Mouse (Mus musculus) Muller cell, postnatal 12 days (primary cell): ENCODE measurements around the gene Pole3.
"Not testable (repeated sequence)": the region's sequence is repeated elsewhere in the genome, so short reads cannot be mapped to it uniquely, and the experiment has no call there.

Experiments
- DNase-seq: peaks from one replicate; pipeline ENCODE4 v3.0.0-alpha.2; 2015; ENCODE audit errors: inconsistent ontology term

The Pole3 gene

DNA sequence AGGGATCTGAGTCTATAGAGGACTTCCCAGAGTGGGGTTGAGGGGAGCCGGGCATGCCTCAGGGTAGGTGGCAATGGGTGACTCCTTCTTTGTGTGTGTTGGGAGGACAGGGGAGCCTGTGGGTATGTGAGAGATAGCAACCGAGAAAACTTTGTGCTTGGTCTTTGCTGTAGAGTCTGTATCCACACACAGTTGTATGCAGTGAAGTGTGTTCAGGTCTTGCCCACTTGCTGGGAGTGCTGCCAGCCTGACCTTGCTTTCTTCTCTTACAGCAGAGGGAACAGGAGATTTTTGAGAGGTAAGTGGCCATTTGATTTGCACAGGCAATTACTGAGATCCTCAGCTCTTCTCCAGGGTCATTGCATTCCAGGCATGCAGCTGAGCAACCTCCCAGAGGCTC lies 37.0 kb downstream of the Pole3 start:
- no peak for DNase-seq

DNA sequence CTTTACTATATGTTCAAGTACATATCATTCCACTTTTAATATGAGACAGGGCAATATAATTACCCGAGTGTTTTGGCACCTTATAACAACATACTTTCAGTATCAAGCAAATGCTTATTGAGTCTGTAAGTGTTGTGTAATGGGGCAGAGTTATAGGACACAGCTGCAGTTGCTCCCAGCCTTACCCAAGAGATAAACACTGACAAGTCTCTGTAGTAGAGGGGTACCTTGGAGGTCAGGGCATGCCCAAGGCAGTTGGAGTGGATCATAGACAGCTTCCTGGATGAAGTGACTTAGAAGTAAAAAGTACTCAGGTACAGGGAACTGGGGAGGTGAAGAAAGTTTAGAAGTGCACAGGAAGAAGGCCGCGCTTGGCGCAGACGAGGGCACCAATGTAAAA lies 37.7 kb downstream of the Pole3 start:
- no peak for DNase-seq

DNA sequence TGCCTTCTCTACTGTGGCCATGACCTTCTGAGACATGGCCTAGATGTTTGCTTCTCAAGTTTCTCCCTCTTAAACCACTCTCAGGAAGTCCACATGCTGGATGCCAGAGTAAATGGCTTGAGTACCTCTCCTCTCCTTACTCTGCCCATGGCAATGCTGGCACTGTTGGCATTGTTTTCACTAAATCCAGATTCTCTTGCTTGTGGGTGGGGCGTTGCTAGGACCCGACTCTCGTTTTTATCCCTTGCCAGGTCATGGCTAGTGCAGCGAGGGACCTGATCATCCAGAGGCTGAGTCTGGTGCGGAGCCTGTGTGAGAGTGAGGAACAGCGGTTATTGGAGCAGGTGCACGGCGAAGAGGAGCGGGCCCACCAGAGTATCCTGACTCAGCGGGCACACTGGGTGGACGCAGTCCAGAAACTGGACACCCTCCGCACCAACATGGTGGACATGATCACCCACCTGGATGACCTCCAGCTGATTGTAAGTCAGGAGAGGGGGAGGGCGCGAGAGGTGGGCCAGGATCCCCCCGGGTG lies 38.6 kb downstream of the Pole3 start:
- DNase-seq = no peak

DNA sequence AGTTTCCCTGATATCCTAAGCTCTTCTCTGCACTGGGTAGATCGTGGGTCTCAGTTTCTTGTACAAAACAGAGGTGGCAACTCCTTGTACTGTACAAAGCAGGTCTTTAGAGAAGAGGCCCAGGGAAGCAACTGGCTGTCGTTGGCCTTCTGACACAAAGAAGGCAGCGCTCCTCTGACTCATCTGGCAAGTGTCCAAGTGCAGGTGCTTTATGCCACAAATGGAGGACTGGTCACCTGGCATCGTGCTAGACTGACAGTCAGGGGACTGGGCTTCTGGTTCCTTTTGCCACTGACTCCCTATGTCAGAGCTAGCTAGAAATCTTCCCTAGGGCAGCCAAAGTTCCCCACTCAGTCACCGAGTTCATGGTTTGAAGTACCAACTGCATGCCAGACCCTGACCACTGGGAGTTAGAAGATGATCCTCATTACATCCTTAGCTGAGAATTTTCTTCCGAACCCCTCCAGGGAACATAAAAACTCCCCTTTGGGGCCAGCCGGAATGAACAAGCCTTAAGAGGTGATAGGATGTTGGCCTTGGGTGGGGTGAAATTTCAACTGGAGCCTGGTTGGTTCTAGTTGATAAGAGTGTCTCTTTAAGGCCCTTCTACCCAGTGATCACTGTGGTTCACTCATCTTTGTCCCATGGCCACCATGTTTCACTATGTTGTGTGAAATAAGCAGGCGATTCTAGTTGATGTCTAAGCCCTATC lies 39.3 kb downstream of the Pole3 start:
- DNase-seq = no peak

DNA sequence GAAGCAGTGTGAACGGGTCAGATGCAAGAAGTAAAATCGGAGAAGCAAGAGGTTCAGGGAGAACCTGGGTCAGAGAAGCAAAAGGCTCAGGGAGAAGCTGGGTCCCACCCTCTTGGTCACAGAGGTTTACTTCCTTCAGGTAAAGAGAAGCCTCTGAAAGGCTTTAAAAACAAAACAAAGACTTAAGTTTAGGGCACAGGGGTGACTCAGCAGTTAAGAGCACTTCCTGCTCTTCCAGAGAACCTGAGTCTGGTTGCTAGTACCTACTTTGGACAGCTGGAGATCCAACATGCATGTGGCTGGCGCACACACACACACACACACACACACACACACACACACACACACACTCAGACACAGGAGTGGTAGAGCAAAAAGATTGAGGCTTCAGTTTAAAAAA lies 39.9 kb downstream of the Pole3 start:
- DNase-seq = no peak

DNA sequence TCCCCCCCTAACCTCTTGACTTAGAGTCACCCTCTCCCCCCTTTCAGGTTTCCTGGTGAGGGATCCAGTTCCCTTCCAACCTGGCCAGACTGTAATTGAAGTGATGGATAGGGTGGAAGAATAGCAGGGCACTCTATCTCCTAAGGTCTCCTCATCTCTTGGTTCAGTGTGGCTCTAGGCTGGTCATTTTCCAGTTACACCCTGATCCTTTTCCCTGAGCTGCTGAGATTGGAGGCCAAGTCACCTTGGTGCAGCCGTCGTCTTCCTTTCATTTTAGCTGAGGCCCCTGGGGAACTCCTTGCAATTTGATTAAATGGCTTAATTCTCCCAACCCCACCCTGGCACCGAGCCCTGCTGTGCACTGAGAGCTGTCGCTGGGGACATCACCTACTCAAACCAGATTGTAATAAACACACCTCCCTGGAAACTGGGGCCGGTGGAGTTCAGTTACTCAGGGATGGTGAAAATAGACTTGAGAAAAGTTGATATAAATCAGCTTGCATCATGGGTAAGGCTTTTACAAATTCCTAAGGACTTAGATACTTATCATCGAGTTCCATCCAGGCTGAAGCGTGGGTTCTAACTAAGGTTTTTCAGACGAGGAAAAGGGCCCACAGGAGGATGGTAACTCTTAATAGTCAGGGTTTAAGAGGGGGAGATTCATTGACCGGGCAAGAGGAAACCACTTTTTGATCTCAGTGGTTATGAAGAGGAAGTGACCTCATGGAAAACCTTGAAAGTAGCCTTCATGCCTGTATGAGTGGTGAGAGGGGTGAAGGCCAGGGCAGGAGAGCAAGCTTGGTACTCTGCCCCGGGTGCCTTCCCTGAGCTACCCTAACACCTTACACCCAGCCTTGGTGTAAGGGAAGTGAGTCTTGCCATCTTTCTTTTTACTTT lies 43.9 kb downstream of the Pole3 start:
- DNase-seq = no peak

DNA sequence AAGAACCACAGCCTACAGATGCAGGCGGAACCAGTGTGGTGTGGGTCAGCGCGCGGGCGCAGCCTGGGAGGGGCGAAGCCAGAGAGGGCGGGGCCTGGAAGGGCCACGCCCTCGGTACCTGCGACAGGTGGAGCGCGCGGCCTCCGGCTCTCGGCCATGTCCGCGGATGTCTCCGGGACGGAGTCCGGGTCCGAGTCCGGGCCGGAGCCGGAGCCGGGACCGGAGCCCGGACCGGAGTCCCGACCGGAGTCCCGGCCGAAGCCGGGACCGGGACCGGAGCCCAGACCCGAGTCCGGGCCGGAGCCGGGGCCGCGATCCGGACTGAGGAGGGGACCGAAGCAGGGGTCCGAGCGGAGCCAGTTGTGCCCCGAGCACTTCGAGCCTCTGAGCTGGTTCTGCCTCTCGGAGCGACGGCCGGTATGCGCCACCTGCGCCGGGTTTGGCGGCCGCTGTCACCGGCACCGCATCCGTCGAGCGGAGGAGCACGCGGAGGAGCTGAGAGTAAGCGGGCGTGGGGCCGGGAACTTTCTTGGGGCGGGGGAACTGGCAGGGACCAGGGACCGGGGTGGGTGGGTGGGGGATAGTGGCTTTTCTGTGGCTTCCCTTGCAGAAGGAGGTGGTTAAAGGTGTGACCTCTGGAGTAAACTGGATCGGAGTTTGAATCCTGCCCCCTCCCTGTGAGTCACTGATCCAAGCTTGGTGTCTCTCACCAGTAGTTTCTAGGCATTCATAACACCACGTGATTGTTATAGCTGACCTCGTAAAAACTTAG lies 44.7 kb downstream of the Pole3 start, which contains the start of gene Bspry:
Bspry (plus strand) TSS at position 117 of the 772 bp plus-strand sequence.
- DNase-seq = peak; percentile 38

DNA sequence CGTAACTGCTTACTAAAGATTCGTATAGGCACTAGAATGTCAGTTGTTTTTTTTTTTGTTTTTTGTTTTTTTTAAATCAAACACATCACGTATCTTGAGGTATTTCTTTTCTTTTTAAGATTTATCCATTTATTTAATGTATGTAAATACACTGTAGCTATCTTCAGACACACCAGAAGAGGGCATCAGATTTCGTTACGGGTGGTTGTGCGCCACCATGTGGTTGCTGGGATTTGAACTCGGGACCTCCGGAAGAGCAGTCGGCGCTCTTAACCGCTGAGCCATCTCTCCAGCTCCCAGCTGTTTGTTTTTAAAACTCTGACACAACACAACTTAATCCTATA lies 45.3 kb downstream of the Pole3 start:
- DNase-seq = not testable (repeated sequence)

DNA sequence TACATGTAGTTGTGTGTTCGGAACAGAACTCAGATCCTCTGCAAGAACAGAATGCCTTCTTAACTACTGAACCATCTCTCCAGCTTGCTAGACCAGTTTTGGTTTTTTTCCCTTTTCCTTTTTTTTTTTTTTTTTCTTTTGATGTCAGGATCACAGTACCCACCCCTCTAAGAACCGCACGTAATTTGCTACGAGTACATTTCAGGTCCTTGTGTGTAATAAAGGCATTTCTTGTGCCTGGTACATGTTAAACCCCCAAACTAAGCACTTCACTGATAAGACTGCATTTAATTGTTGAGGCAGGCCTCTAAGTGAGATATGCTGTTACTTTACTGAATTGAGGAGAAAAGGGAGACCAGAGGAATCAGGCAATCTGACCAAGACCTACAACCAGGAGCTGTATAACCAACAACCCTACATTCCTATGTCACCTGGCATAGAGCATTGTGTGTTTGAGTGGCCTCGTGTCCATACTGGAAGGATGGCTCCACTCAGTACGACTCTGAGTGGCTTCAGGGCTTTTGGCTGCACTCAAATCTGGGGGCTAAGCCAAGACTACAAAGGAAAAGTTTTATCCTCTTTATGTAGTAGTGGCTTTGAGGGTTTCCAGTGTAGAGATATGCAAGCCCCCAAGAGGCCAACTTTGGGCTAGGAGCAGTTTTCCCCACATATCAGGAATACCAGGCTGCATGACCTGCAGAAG lies 47.2 kb downstream of the Pole3 start:
- no peak for DNase-seq

DNA sequence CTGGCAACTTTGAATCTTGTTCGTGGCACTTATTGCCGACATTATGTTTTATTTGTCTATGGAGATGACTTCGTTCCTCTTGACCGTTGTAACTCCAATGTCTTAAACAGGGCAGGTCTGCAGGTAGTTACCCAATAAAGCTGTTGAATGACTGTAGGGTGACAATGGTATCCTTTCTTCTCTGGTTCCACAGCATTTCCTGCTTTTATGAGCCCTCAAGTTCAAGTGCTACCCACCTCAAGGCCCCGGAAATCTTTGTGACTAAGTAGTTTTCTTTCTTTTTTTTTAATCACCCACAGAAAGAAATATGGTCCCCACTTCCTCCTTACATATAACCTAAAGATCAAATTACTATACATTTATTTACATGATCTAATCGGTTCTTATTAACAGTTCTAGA lies 49.1 kb downstream of the Pole3 start:
- no peak for DNase-seq

DNA sequence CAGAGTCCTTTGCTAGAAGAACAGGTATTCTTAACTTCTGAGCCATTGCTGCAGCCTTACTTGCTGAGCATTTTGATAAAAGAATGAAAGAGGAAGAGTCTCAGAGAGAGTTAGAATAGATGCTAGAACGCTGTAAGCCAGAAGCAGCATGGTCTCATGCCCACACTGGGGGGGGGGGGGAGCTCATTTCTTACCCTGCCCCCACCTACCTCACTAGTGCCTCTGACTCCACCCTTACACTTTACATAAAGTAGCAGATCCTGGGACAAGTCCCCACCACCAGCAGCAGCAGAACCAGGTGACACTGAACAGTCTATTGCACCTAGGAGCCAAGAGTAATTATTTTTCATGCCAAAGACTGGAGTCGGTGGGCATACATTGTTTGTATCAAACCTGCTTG lies 49.7 kb downstream of the Pole3 start:
- no peak for DNase-seq
